Mouse (Mus musculus): ENCODE results near the gene 2610301B20Rik. TPM values are rescaled to one million over a fixed set of nuclear protein-coding genes. Genes with fewer than 3 reads are reported as not detected.
"Not testable (repeated sequence)": the region's sequence is repeated elsewhere in the genome, so short reads cannot be mapped to it uniquely, and the experiment has no call there.

Gene 2610301B20Rik
- 47.6 and 47.7 TPM in 2 replicates for polyA plus RNA-seq (2015; fragmentation: Nextera tagmentation; extraction: Ambion mirVana)

- Histone ChIP-seq H3K9ac (peak within 1 kb of the TSS; percentile 90), H3K36me3 (replicated peaks) (no peaks in the 10 kb centered on the region), H3K27me3 (replicated peaks) (no peaks in the 10 kb centered on the region), H3K27ac (peak within 1 kb of the TSS; percentile 99), H3K4me3 (peak within 1 kb of the TSS; percentile 76), H3K9me3 (no peaks in the 10 kb centered on the region), H3K4me2 (peak within 1 kb of the TSS; percentile 63), H3K4me1 (peaks cover 25% of the 10 kb centered on the region)
- under 1% methylated on average over 68 of the region's 68 CpGs for WGBS
- peak; percentile 94 for ATAC-seq (replicated peaks)
These were observed at the start of gene 2610301B20Rik for GRCm38 (mm10) chr4:10873920-10874665. Gene 2610301B20Rik, plus strand, starts transcription at chr4:10874498.

GRCm38 (mm10) chr4:10833273-10833672, 41.0 kb upstream of the 2610301B20Rik start:
- WGBS, result 96% methylated on average over 1 of the region's 1 CpGs
- H3K27ac ChIP-seq, result no peak overlapping the region
- no peak for ATAC-seq (replicated peaks)
- H3K4me3 ChIP-seq, result no peak overlapping the region
- no peaks in the 10 kb centered on the region for H3K36me3 ChIP-seq (replicated peaks)
- no peak overlapping the region for H3K4me2 ChIP-seq
- no peak overlapping the region for H3K9ac ChIP-seq
- no peaks in the 10 kb centered on the region for H3K27me3 ChIP-seq (replicated peaks)
- no peaks in the 10 kb centered on the region for H3K9me3 ChIP-seq
- H3K4me1 ChIP-seq, result no peaks in the 10 kb centered on the region

- peak; percentile 54 for ATAC-seq (replicated peaks)
- no peaks in the 10 kb centered on the region for H3K9me3 ChIP-seq
- no peak overlapping the region for H3K9ac ChIP-seq
- no peak overlapping the region for H3K27ac ChIP-seq
- no peaks in the 10 kb centered on the region for H3K36me3 ChIP-seq (replicated peaks)
- 77% methylated on average over 6 of the region's 6 CpGs for WGBS
- no peak overlapping the region for H3K4me3 ChIP-seq
- no peaks in the 10 kb centered on the region for H3K27me3 ChIP-seq (replicated peaks)
- no peak overlapping the region for H3K4me2 ChIP-seq
- H3K4me1 ChIP-seq, result no peaks in the 10 kb centered on the region
These were observed 38.8 kb upstream of the 2610301B20Rik start for GRCm38 (mm10) chr4:10835252-10836051.

GRCm38 (mm10) chr4:10845848-10846247, 28.4 kb upstream of the 2610301B20Rik start:
- no peak overlapping the region for H3K4me3 ChIP-seq
- H3K36me3 ChIP-seq (replicated peaks), result no peaks in the 10 kb centered on the region
- H3K4me1 ChIP-seq, result no peaks in the 10 kb centered on the region
- no peak overlapping the region for H3K27ac ChIP-seq
- no peak for ATAC-seq (replicated peaks)
- no peak overlapping the region for H3K9ac ChIP-seq
- no peaks in the 10 kb centered on the region for H3K27me3 ChIP-seq (replicated peaks)
- 87% methylated on average over 7 of the region's 7 CpGs for WGBS
- H3K4me2 ChIP-seq, result no peak overlapping the region
- H3K9me3 ChIP-seq, result no peaks in the 10 kb centered on the region

- Histone ChIP-seq H3K9me3 (no peaks in the 10 kb centered on the region), H3K36me3 (replicated peaks) (no peaks in the 10 kb centered on the region), H3K9ac (no peak overlapping the region), H3K27ac (no peak overlapping the region), H3K27me3 (replicated peaks) (no peaks in the 10 kb centered on the region), H3K4me1 (no peaks in the 10 kb centered on the region), H3K4me3 (no peak overlapping the region), H3K4me2 (no peak overlapping the region)
- WGBS, result 69% methylated on average over 7 of the region's 7 CpGs
- no peak for ATAC-seq (replicated peaks)
These were observed 24.5 kb upstream of the 2610301B20Rik start for GRCm38 (mm10) chr4:10849812-10850211.

GRCm38 (mm10) chr4:10851013-10851412, 23.3 kb upstream of the 2610301B20Rik start:
- Histone ChIP-seq H3K4me2 (no peak overlapping the region), H3K9me3 (no peaks in the 10 kb centered on the region), H3K27ac (no peak overlapping the region), H3K9ac (no peak overlapping the region), H3K4me3 (no peak overlapping the region), H3K4me1 (no peaks in the 10 kb centered on the region), H3K36me3 (replicated peaks) (no peaks in the 10 kb centered on the region), H3K27me3 (replicated peaks) (no peaks in the 10 kb centered on the region)
- no peak for ATAC-seq (replicated peaks)
- WGBS, result 85% methylated on average over 5 of the region's 5 CpGs

GRCm38 (mm10) chr4:10859174-10859573, 15.1 kb upstream of the 2610301B20Rik start:
- no peaks in the 10 kb centered on the region for H3K27me3 ChIP-seq (replicated peaks)
- no peaks in the 10 kb centered on the region for H3K36me3 ChIP-seq (replicated peaks)
- H3K4me2 ChIP-seq, result no peak overlapping the region
- no peak overlapping the region for H3K27ac ChIP-seq
- no peaks in the 10 kb centered on the region for H3K4me1 ChIP-seq
- H3K9me3 ChIP-seq, result no peaks in the 10 kb centered on the region
- H3K9ac ChIP-seq, result no peak overlapping the region
- no peak overlapping the region for H3K4me3 ChIP-seq
- ATAC-seq (replicated peaks), result 0 out of 2 replicates have a peak, but pooled peaks have one; percentile 13

GRCm38 (mm10) chr4:10859911-10860581, 14.3 kb upstream of the 2610301B20Rik start:
- no peaks in the 10 kb centered on the region for H3K4me1 ChIP-seq
- 48% methylated on average over 10 of the region's 12 CpGs for WGBS
- H3K4me2 ChIP-seq, result peak overlapping the region; percentile 30
- no peaks in the 10 kb centered on the region for H3K27me3 ChIP-seq (replicated peaks)
- ATAC-seq (replicated peaks), result peak; percentile 93
- H3K27ac ChIP-seq, result 0 out of 2 replicates have a peak overlapping the region, but pooled peaks have one; percentile 30
- H3K36me3 ChIP-seq (replicated peaks), result no peaks in the 10 kb centered on the region
- peak overlapping the region; percentile 23 for H3K4me3 ChIP-seq
- no peak overlapping the region for H3K9ac ChIP-seq
- H3K9me3 ChIP-seq, result no peaks in the 10 kb centered on the region

GRCm38 (mm10) chr4:10860825-10861224, 13.5 kb upstream of the 2610301B20Rik start:
- Histone ChIP-seq H3K4me2 (peak overlapping the region; percentile 30), H3K9me3 (no peaks in the 10 kb centered on the region), H3K36me3 (replicated peaks) (no peaks in the 10 kb centered on the region), H3K9ac (no peak overlapping the region), H3K4me1 (no peaks in the 10 kb centered on the region), H3K27ac (no peak overlapping the region), H3K4me3 (no peak overlapping the region), H3K27me3 (replicated peaks) (no peaks in the 10 kb centered on the region)
- no peak for ATAC-seq (replicated peaks)
- 82% methylated on average over 3 of the region's 3 CpGs for WGBS

GRCm38 (mm10) chr4:10862882-10863281, 11.4 kb upstream of the 2610301B20Rik start:
- not testable (repeated sequence) for ATAC-seq (replicated peaks)

GRCm38 (mm10) chr4:10872231-10872630, 2.1 kb upstream of the 2610301B20Rik start:
- no peaks in the 10 kb centered on the region for H3K27me3 ChIP-seq (replicated peaks)
- no peak overlapping the region for H3K4me3 ChIP-seq
- peaks cover 25% of the 10 kb centered on the region for H3K4me1 ChIP-seq
- H3K27ac ChIP-seq, result no peak overlapping the region
- ATAC-seq (replicated peaks), result no peak
- WGBS, result 88% methylated on average over 5 of the region's 5 CpGs
- no peaks in the 10 kb centered on the region for H3K36me3 ChIP-seq (replicated peaks)
- H3K9me3 ChIP-seq, result no peaks in the 10 kb centered on the region
- H3K4me2 ChIP-seq, result no peak overlapping the region; the same call in 1 of the 2 replicates
- H3K9ac ChIP-seq, result no peak overlapping the region

More at GRCm38 (mm10) chr4:10862882-10863281, 11.4 kb upstream of the 2610301B20Rik start:
- not testable (repeated sequence) for H3K36me3 ChIP-seq (replicated peaks); H3K9ac ChIP-seq; H3K4me3 ChIP-seq; H3K27me3 ChIP-seq (replicated peaks); H3K27ac ChIP-seq; H3K9me3 ChIP-seq; H3K4me2 ChIP-seq; H3K4me1 ChIP-seq
- 79% methylated on average over 2 of the region's 2 CpGs for WGBS

All from midbrain, embryonic 15.5 days (tissue).